Mouse (Mus musculus): ENCODE measurements around the gene Kctd13.

DNA sequence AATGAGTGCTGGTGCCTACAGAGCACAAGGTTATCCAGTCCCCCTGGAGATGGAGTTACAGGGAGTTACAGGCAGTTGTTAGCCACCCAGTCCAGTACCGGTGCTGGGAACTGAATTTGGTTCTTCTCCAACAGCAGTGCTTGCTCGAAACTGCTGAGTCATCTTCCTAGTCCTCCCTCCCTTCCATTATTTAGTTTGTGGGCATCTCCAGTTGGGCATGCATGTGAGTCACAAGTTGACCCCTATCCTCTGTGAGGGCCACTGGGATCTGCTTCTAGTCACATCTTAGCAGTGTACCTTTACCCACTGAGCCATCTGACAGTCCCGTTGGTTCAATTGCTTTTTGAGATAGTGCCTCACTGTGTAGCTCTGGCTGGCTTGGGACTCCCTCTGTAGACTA is 23.1 kb upstream of the Kctd13 start:
- no peak for TF ChIP-seq POLR2A (IDR thresholded peaks at IDR 0.05; ENCODE audit: low read depth, low read length)
- no peak for TF ChIP-seq CTCF (IDR thresholded peaks at IDR 0.05; ENCODE audit: extremely low read depth, insufficient read length, insufficient replicate concordance, low read depth, low read length)

Measured in small intestine, adult 2 months (tissue).